Mouse (Mus musculus) E14TG2a.4 (cell line): Measurements from ENCODE around the gene Paxip1.

Experiments used
- CTCF ChIP-seq: conservative IDR thresholded peaks from 2 replicates; pipeline ENCODE4 v1.5.1; 2014; ENCODE audit warnings: low read length
- POU5F1 ChIP-seq: IDR thresholded peaks from 2 replicates; pipeline ENCODE4 v1.6.1; 2014; ENCODE audit warnings: low read length, borderline replicate concordance

DNA sequence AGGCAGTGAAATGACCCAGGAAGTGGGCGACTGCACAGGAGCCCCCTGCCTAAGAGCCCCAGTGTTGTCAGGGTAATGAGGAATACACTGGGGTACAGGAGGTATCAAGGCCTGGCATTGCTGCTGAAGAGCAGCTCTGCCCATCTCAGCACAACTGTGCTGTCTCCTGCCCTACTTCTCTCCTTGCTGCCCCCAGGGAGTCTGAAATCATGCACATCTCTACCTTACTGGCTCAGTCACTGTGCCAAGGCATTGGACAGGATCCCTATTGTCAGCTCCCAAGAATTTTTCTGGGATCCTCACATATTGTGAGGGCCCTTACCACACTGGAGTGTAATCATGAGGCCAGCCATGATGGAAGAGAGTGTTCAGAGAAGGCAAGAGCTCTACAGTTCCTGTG lies 60.1 kb downstream of the Paxip1 start:
- TF ChIP-seq CTCF (no peak), POU5F1 (no peak)
